Mouse (Mus musculus) liver, embryonic 16.5 days (tissue): ENCODE results near the gene Pigk. TPM values are rescaled to one million over a fixed set of nuclear protein-coding genes. Genes with fewer than 3 reads are reported as not detected.

Experiments used
- ATAC-seq: fragments of 200-750 bp; cut with Nextera tagmentation; 2 replicates; pipeline ENCODE4 v1.8.0; 2017; ENCODE audit warnings: low read depth, mild to moderate bottlenecking, moderate number of reproducible peaks, moderate library complexity
- H3K27ac ChIP-seq: fragments of 300-500 bp; sonication (generic); 2 replicates; pipeline ENCODE4 v1.5.1; 2014; ENCODE audit warnings: mild to moderate bottlenecking, low read length
- H3K27me3 ChIP-seq: fragments of 300-500 bp; sonication (generic); 2 replicates; pipeline ENCODE4 v1.6.1; 2014; ENCODE audit warnings: low read depth, low read length, mixed read lengths; ENCODE audit not compliant: control insufficient read depth, insufficient read depth
- H3K36me3 ChIP-seq: fragments of 300-500 bp; sonication (generic); 2 replicates; pipeline ENCODE4 v1.6.1; 2014; ENCODE audit warnings: mild to moderate bottlenecking; ENCODE audit not compliant: control insufficient read depth, insufficient read depth
- H3K4me1 ChIP-seq: fragments of 300-500 bp; sonication (generic); 2 replicates; pipeline ENCODE4 v1.6.1; 2014; ENCODE audit warnings: low read depth, low read length, mixed read lengths; ENCODE audit not compliant: control insufficient read depth
- H3K4me2 ChIP-seq: fragments of 300-500 bp; sonication (generic); 2 replicates; pipeline ENCODE4 v1.6.1; 2014; ENCODE audit warnings: low read depth, low read length, mixed read lengths
- H3K4me3 ChIP-seq: fragments of 300-500 bp; sonication (generic); 2 replicates; pipeline ENCODE4 v1.5.1; 2014; ENCODE audit warnings: low read depth, mild to moderate bottlenecking, low read length
- H3K9ac ChIP-seq: fragments of 300-500 bp; sonication (generic); 2 replicates; pipeline ENCODE4 v1.6.1; 2014; ENCODE audit warnings: low read depth, low read length
- H3K9me3 ChIP-seq: fragments of 300-500 bp; sonication (generic); replicated peaks from 2 replicates; pipeline ENCODE4 v1.6.1; 2016; ENCODE audit warnings: low read length; ENCODE audit not compliant: control insufficient read depth
- WGBS: fragments of 180-500 bp; shearing (Covaris S2); extraction: QIAGEN DNeasy Blood & Tissue Kit; methylation state at CpG from one replicate; pipeline ENCODE4 v1.1.7; 2014; ENCODE audit not compliant: insufficient replicate concordance; 5-methylcytosine and 5-hydroxymethylcytosine counted together
- polyA plus RNA-seq: library from polyadenylated mRNA; unstranded; fragments of >200 nt; fragmentation: Nextera tagmentation; extraction: Ambion mirVana; gene quantifications from 2 replicates; pipeline ENCODE4 v1.2.1, GENCODE M21; 2015

The Pigk gene
- polyA plus RNA-seq, 1 experiment from 2014 or later: 22.1 TPM

DNA sequence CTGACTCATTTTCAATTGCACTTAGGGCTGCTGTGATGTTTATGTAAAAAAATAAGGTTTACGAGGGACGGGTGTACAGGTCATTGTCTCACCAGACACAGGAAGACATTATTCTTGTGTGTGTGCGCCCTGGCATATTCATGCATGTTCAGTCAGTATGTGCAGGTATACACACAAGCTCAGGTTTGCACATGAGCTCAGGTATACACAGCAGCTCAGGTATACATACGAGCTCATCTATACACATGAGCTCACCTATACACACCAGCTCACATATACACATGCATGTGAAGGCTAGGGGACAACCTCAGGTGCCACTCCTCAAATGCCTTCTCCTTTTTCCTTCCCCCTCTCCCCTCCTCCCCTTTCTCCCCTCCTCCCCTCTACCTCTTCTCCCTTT lies 147.6 kb downstream of the Pigk start:
- H3K27ac ChIP-seq: no peak overlapping the region
- no peak overlapping the region for H3K9ac ChIP-seq
- H3K4me2 ChIP-seq: no peak overlapping the region
- H3K9me3 ChIP-seq: no peaks in the 10 kb centered on the region
- no peak for ATAC-seq
- H3K27me3 ChIP-seq: no peaks in the 10 kb centered on the region
- 63% methylated on average over 4 of the region's 4 CpGs for WGBS
- H3K36me3 ChIP-seq: no peaks in the 10 kb centered on the region
- no peak overlapping the region for H3K4me3 ChIP-seq
- H3K4me1 ChIP-seq: no peaks in the 10 kb centered on the region

- Histone ChIP-seq H3K36me3 (no peaks in the 10 kb centered on the region), H3K9ac (no peak overlapping the region), H3K4me3 (no peak overlapping the region), H3K27me3 (no peaks in the 10 kb centered on the region), H3K27ac (no peak overlapping the region), H3K4me1 (no peaks in the 10 kb centered on the region), H3K9me3 (no peaks in the 10 kb centered on the region), H3K4me2 (no peak overlapping the region)
- no peak for ATAC-seq
- 50% methylated on average over 1 of the region's 1 CpGs for WGBS
Observed at GRCm38 (mm10) chr3:152861978-152862377, 148.1 kb downstream of the Pigk start.

GRCm38 (mm10) chr3:152866035-152866965 lies 152.4 kb downstream of the Pigk start:
- no peaks in the 10 kb centered on the region for H3K4me1 ChIP-seq
- no peak overlapping the region for H3K27ac ChIP-seq
- H3K4me2 ChIP-seq: no peak overlapping the region
- H3K27me3 ChIP-seq: no peaks in the 10 kb centered on the region
- H3K9me3 ChIP-seq: no peaks in the 10 kb centered on the region
- H3K4me3 ChIP-seq: no peak overlapping the region
- 67% methylated on average over 22 of the region's 22 CpGs for WGBS
- no peak overlapping the region for H3K9ac ChIP-seq
- ATAC-seq: no peak
- H3K36me3 ChIP-seq: no peaks in the 10 kb centered on the region

- 59% methylated on average over 12 of the region's 12 CpGs for WGBS
- Histone ChIP-seq H3K27me3 (no peaks in the 10 kb centered on the region), H3K9me3 (no peaks in the 10 kb centered on the region), H3K27ac (no peak overlapping the region), H3K9ac (no peak overlapping the region), H3K36me3 (no peaks in the 10 kb centered on the region), H3K4me3 (no peak overlapping the region), H3K4me1 (no peaks in the 10 kb centered on the region), H3K4me2 (no peak overlapping the region)
- no peak for ATAC-seq
Observed at GRCm38 (mm10) chr3:152867654-152868525, 154.0 kb downstream of the Pigk start.

DNA sequence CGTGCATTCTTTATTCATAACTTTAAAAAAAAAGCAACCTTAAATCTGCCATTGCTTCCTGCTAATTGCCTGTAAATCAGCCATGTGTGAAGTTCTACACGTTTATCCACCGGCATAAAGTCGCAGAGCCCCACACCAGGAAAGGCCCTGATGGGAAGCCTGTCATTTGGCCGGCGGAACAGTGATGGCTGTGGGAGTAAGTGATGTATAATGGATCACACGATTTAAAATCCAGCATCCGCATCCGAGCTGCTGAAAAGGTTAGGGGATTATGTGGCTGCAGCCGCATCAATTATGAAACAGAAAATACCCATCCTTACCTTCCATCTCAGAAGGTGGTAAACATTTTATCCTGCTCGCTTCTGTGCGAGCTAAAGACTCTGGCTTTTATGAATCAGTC lies 158.2 kb downstream of the Pigk start:
- Histone ChIP-seq H3K9ac (no peak overlapping the region), H3K36me3 (no peaks in the 10 kb centered on the region), H3K4me1 (no peaks in the 10 kb centered on the region), H3K4me3 (no peak overlapping the region), H3K27ac (no peak overlapping the region), H3K9me3 (no peaks in the 10 kb centered on the region), H3K27me3 (no peaks in the 10 kb centered on the region), H3K4me2 (no peak overlapping the region)
- no peak for ATAC-seq
- WGBS: 75% methylated on average over 12 of the region's 12 CpGs

DNA sequence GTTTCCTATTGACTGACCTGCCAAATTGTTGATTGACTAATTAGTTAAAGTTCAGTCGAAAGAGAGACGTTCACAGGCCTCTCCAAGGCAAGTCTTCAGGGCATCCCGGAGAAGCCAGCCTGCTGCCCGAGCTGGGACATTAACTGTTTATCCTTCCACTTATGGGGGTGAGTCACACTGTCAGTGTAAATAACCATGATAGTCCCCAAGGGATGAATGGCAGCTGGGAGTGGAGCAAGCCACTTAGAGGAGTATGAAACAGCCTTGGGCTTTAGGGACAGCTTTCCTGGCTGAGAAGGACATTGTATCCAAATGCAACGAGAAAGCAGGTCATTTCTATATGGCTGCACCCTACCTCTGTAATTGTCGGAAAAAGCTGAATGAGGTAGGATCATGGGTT lies 158.7 kb downstream of the Pigk start:
- no peak overlapping the region for H3K27ac ChIP-seq
- H3K36me3 ChIP-seq: no peaks in the 10 kb centered on the region
- no peak for ATAC-seq
- no peaks in the 10 kb centered on the region for H3K4me1 ChIP-seq
- no peak overlapping the region for H3K9ac ChIP-seq
- 61% methylated on average over 6 of the region's 6 CpGs for WGBS
- H3K4me3 ChIP-seq: no peak overlapping the region
- H3K9me3 ChIP-seq: no peaks in the 10 kb centered on the region
- H3K27me3 ChIP-seq: no peaks in the 10 kb centered on the region
- no peak overlapping the region for H3K4me2 ChIP-seq

- ATAC-seq: no peak
- Histone ChIP-seq H3K9me3 (no peaks in the 10 kb centered on the region), H3K27me3 (no peaks in the 10 kb centered on the region), H3K27ac (no peak overlapping the region), H3K9ac (no peak overlapping the region), H3K4me2 (no peak overlapping the region), H3K4me3 (no peak overlapping the region), H3K36me3 (no peaks in the 10 kb centered on the region), H3K4me1 (no peaks in the 10 kb centered on the region)
- WGBS: 79% methylated on average over 17 of the region's 17 CpGs
Observed at GRCm38 (mm10) chr3:152874431-152875355, 160.8 kb downstream of the Pigk start.

- Histone ChIP-seq H3K9ac (no peak overlapping the region), H3K4me3 (no peak overlapping the region)
Observed at GRCm38 (mm10) chr3:152875723-152876290, 161.9 kb downstream of the Pigk start.

More at GRCm38 (mm10) chr3:152875723-152876290, 161.9 kb downstream of the Pigk start:
- ATAC-seq: no peak
- 56% methylated on average over 6 of the region's 6 CpGs for WGBS
- Histone ChIP-seq H3K27ac (no peak overlapping the region), H3K4me1 (no peaks in the 10 kb centered on the region), H3K4me2 (no peak overlapping the region), H3K27me3 (no peaks in the 10 kb centered on the region), H3K36me3 (no peaks in the 10 kb centered on the region), H3K9me3 (no peaks in the 10 kb centered on the region)
